Mouse (Mus musculus): ENCODE results near the gene Sgms1.

Gene Sgms1

DNA sequence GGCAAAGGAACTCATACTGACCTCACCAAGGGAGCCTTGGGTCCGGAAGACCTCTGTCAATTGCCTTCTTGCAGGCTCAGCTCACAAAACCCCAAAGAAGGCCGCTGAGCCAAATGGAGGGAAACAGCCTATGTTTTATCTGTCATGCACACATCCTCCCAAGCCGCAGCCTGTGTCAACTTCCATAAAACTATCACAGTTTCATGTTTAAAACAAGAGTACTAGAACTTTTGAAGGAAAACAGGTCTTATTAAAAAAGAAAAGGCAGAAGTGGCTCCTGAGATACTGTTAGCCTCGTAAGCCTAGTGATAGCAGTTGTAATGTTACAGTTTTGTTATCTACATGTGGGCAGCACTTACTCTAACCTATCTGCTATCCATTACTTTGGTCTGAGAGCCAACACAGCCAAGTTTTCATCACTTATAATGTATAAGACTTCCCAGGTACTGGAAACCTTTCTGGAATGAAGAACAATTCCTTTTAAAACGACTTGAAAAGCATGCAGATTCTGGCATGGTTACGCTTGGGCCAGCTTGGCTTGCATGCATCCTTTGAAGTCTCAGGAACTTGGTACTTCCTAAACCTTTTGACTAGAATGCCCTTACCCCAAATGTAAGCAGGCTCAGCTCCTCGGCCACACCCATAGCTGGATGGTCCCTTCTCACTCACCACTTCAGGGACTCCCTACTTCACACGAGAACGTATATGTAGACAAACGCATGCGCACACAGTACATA lies 150.6 kb downstream of the Sgms1 start:
- peak; percentile 86 for DNase-seq

GRCm38 (mm10) chr19:32237685-32238084 lies 151.8 kb downstream of the Sgms1 start:
- no peak for DNase-seq

- DNase-seq, result peak; percentile 77
Measured at GRCm38 (mm10) chr19:32237173-32237583, 152.3 kb downstream of the Sgms1 start.

DNA sequence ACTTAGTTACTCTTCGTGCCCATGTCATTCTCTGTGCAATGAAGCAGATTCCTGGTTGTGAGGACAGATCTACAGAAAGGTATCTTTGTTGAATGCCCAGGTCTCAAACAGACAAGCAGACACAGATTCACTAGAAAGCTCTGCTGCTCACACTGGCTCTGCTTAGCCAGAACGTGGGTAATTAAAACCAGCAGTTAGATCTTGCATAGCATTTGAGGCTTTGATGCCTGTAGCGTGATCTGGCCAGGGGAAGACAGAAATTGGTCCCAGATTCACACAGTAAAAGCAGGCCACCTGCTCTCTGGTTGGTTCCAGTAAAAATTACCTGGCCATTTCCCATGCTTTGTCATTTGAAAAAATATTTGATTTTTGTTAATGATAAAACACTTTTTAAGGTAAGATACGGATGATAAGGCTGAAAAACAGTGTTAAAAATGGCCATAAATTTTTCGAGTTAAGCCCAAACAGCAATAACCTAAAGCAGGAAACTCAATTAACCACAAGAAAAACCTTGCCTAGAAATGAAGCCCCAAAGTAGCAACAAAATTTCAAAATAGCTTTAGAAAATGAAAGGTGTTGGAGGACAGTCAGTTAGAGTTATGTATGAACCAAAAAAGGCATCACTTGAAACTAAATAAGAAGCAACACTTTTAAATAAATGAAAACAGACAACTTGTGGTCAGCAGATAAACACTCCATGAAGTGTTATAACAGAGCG lies 154.6 kb downstream of the Sgms1 start:
- DNase-seq, result no peak

DNA sequence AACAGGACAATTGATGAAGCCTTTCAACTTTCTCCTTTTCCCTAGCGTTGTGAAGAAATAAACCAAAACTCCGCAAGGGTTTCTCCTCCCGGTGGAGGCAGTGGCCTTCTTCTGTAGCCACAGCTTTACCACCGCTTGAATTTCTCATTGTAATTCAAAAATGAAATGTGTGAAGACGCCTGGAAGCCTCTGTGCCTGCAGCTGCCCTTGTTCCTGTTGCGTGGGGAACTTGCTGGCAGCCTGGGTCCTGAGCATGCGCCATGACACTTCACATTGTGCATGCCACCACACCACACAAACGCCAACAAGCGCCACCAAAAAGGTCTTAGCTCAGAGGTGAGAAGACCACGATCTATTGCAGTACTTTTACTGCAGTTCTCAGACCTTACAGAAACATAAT lies 158.2 kb downstream of the Sgms1 start:
- DNase-seq, result no peak

DNA sequence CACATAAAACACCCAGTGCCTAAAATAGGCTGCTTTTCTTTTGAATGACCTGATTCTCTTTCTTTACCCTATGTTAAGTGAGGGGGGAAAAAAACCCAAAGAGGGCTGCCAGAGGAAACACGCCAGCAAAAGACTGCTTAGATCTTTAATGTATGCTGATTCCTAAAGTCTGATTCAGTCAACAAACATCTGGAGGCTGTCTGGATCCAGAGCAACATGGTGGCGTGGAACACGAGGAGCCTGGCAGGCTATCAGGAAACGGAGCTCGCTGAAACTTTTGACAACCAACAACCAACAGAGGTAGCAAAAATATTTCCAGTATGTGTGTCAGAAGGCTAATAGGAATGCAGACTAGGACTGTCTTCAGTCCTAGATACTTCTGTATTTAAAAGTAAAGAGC lies 158.7 kb downstream of the Sgms1 start:
- no peak for DNase-seq

- DNase-seq, result no peak
Measured at GRCm38 (mm10) chr19:32230301-32230700, 159.2 kb downstream of the Sgms1 start.

DNA sequence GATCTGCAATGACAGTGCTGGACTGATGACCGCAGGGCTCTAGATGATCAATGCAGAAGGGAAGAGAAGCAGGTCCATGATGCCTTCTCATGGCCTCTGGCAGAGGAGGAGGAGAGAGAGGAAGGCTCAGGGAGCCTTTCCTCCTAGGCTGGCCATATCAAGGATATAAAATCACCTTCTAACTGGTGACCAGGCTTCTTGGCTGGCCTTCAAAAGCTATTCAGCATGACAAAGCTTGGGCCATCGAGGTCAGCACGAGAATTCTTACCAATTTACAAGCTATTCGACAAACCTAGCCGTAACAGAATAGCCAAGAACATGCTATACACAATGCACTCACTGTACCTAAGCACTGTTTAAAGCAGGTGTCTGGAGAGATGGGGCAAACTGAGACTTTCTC lies 159.7 kb downstream of the Sgms1 start:
- DNase-seq, result no peak

GRCm38 (mm10) chr19:32227175-32227574 lies 162.3 kb downstream of the Sgms1 start:
- no peak for DNase-seq

DNA sequence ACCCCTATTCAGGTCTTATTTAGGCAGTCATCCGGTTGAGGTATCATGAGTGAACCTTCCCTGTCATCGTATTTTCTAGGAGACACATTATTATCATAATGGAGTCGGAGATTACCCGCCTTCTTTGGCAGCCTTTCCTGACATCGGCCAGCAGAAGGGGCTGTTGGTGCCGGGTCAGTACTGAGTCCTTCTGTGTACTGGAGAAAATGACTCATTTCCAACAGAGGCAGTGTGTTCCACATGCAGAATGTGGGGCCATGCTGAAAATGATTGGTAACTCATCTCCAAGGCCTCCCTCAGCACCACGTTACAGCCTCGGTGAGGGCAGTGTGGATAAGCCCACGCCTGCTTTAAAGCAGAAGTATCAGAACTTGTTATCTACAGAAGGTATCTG lies 164.4 kb downstream of the Sgms1 start:
- no peak for DNase-seq

- no peak for DNase-seq
Measured at GRCm38 (mm10) chr19:32224318-32225096, 165.0 kb downstream of the Sgms1 start.

GRCm38 (mm10) chr19:32223751-32224174 lies 165.8 kb downstream of the Sgms1 start:
- no peak for DNase-seq

- peak; percentile 83 for DNase-seq
Measured at GRCm38 (mm10) chr19:32222083-32222482, 167.4 kb downstream of the Sgms1 start.

DNA sequence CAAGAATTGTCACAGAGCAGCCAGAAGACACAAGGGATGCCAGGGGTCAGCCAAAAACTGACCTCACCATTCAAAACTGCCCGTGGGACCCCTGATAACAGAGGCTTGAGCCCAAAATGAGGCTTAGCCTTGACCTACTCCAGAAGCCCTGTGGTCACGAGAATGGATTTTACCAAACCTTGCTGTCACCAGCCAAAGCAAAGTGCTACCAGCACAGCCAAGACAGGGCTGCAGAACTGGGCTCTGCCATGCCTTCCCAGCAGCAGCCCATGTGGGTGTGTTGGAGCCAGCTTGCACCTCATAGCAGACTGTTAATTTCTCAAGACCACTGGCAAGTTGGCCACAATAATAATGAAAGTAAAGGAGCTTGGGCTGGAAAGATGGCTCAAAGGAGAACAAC lies 168.5 kb downstream of the Sgms1 start:
- no peak for DNase-seq

- no peak for DNase-seq
Measured at GRCm38 (mm10) chr19:32216710-32217109, 172.8 kb downstream of the Sgms1 start.

DNA sequence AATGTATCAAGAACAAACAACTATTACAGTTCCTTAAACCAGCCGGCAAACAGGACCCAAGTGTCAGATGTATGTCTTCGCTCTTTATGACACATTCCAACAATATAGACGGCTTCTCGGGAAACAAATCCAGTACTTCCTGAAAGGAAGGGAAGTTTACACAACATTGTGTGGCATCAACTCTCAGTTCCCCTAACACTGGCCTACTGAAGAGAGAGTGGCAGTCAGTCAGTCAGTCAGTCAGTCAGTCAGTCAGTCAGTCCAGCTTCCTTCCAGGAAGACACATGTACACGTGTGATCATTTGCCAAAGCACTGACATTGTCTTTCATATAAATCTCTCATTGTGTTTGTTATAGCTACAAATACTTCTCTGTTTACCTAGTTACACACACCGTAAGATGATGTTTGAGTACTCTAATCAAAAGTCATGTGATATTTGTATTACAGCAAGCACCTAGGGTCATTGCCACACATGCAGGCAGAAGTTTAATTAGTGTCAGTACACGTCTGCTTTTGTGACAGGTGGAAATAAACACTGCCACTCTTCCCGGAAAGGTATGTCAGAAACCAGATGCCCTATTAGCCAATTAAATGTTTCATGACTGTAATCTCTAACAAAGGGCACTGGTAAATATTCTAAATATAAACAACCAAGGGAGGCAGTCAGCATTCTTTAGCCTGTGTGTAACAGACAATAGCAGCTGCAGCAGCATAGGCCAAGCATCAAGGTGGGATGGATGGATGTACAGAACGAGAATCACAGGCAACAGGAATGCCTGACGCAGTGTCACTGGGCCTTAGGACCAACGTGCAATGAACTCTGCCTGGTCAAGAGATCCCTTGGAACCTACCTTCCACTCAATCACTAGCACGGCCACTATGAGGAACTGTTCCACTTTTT lies 174.4 kb downstream of the Sgms1 start:
- no peak for DNase-seq

- DNase-seq, result no peak
Measured at GRCm38 (mm10) chr19:32213577-32213976, 175.9 kb downstream of the Sgms1 start.

DNA sequence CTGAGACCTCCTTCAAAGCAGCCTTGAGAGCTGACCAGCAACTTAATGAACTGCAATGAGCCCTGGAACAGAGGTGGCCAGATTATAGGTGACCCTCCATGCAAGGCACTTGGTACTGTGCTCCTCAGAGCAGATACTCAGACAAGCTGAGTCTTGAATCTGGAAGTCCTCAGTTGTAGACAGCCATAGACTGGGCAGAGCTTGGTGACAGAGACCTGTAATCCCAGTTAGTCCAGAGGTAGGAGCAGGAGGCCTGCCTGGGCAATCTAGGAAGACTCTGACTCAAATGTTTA lies 178.3 kb downstream of the Sgms1 start:
- DNase-seq, result no peak

- peak; percentile 90 for DNase-seq
Measured at GRCm38 (mm10) chr19:32210450-32211292, 178.8 kb downstream of the Sgms1 start.

DNA sequence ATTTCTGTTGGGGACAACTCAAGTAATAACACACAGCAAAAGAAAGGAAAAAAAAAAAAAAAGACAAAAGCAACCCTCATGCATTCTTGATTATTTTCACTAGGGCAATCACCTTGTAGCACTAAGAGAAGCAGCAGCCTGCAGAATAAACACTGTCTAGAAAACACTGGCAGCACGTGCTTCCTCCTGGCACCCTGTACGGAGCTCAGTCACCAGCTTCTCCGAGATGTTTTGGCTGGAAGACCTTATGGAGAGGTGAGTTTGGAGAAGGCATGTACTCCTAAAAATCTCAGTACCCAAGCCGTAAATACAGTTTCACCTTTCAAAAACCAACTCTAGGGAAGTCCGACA lies 179.4 kb downstream of the Sgms1 start:
- no peak for DNase-seq

DNA sequence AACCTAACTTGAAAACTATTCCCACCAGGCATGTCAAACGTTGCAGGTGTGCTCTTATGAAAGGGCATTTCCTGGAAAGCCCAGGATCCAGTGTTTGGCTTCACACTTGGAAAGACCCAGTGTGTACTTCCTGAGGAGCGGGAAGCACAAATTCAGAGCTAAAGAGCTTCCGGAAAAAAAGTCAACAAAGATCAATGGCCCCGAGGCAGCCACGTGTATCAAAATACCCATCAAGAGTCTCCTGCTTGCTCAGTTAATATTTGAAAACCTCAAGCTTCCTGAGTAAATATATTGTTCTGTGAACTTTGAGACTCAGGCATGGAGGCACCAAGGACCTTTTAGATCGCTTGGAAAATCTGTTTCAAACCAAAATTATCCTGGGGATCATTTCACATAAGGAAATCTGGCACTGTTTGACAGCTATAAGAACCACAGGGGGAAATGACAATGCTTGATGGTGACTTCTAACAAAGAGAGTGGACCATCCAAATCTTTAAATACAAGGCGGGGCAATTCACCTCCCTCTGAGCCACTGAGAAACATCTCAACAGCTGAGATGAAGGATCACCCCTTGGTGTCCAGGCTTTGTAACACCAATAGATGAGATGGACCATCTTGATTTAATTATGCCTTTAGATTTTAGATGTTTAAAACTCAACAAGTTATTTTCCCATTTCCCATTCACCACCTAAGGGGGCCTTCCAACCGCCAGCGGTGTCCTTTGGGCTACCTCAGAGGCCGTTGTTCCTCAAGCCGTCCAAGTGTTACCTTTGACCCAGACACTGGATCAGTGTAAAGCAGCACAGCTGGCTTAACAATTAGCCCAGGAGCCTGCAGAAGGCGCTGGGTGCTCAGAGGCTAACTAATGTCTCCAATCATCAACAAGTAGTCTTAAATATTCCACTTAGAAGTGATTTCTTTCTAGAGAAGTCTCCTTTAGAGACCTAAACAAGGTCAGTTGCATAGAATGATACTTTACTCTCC lies 187.1 kb downstream of the Sgms1 start:
- no peak for DNase-seq
